Mouse (Mus musculus): ENCODE results near the gene Ube2j1. TPM values are rescaled to one million over a fixed set of nuclear protein-coding genes. Genes with fewer than 3 reads are reported as not detected.

The Ube2j1 gene
- polyA plus RNA-seq (2012; rRNA removed; ENCODE audit: low replicate concordance), result 29.0 and 29.1 TPM in 2 replicates

DNA sequence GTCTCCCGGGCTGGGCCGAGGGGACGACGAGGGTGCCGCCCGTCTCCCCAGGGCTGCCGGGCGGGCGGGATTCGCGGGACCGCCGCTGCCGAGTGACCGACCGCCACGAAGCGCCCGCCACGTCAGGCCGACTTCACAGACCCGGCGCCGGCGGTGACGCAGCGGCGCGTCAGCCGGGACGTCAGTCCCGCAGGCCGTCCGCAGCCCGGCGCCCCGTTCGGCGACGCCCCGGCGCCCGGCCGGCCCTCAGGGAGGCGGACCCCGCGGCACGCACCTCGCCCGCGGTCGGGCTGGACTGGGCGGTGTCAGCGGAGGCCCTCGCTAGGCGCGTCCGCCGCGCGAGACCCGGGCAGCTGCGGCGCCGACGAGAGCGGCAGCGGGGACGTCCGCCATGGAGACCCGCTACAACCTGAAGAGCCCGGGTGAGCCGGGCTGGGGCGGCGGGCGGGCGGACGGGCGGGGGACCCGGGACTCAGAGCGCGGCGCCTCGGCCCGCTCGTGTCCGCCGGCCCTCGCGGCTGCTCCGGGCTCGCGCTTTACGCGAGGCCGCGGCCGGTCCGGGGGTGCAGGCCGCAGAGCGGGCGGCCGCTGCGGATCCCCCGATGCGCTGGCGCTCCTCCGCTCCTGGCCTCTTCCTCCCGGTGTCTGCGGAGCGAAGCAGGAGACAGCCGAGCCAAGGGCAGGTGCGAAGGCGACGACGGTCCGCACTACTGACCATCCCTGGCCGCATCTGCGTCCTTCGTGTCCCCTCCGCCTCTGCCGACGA, at the start of gene Ube2j1:
TSS of gene Ube2j1 (plus strand) at position 222 of the 766 bp plus-strand sequence.

GRCm38 (mm10) chr4:32982716-32983175, 48.5 kb upstream of the Ube2j1 start, which contains the start of gene Rragd:
Gene Rragd (plus strand): TSS chr4:32983037.

GRCm38 (mm10) chr4:33062981-33063380, 31.8 kb downstream of the Ube2j1 start, which contains the start of gene Gabrr2:
Gene Gabrr2 (plus strand): TSS chr4:33062999.

Other genes with a start within 250 kb of the Ube2j1 start
- 11.6 and 13.9 TPM in 2 replicates for gene Lyrm2, start 231.2 kb upstream of the Ube2j1 start, polyA plus RNA-seq (2012; rRNA removed; ENCODE audit: low replicate concordance)
- gene Ankrd6, start 80.6 kb upstream of the Ube2j1 start, polyA plus RNA-seq (2012; rRNA removed; ENCODE audit: low replicate concordance), result 0.44 and 3.5 TPM in 2 replicates
- gene Rragd, start 48.4 kb upstream of the Ube2j1 start, polyA plus RNA-seq (2012; rRNA removed; ENCODE audit: low replicate concordance), result 0.06 and 2.8 TPM in 2 replicates
- 0.62 and 3.8 TPM in 2 replicates for gene Gabrr2, start 31.6 kb downstream of the Ube2j1 start, polyA plus RNA-seq (2012; rRNA removed; ENCODE audit: low replicate concordance)
- gene Gabrr1, start 101.1 kb downstream of the Ube2j1 start, polyA plus RNA-seq (2012; rRNA removed; ENCODE audit: low replicate concordance), result not detected in 2 replicates
- gene Pm20d2, start 158.3 kb downstream of the Ube2j1 start, polyA plus RNA-seq (2012; rRNA removed; ENCODE audit: low replicate concordance), result 4.4 and 4.9 TPM in 2 replicates
- gene Srsf12, start 177.6 kb downstream of the Ube2j1 start, polyA plus RNA-seq (2012; rRNA removed; ENCODE audit: low replicate concordance), result 0.11 and 3.4 TPM in 2 replicates

Measured in subcutaneous adipose tissue, adult 2 months (tissue).